Mouse (Mus musculus): Measurements from ENCODE around the gene Gmfg. TPM values are rescaled to one million over a fixed set of nuclear protein-coding genes. Genes with fewer than 3 reads are reported as not detected.

Gmfg gene
- polyA plus RNA-seq, 1 experiment from 2014 or later, result 16.9 TPM

DNA sequence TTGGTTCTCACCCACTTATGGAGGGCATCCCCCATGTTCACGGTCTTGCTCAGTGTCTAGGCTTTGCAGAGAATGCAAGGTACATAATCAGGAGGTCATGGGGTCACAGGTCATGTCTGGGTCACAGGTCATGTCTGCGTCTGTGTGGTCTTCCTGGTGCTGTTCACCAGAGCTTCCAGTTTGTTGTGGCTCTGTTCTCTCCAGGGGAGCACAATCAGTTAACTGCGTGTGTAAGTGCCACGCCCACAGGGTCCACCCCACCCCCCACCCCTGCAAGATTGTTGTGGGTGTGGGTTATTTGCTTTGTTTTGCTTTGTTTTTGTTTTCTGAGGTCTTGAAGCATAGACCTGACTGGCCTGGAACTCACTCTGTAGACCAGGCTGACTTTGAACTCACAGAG, 46.9 kb downstream of the Gmfg start:
- no peaks in the 10 kb centered on the region for H3K27me3 ChIP-seq (replicated peaks; ENCODE audit: control insufficient read depth, insufficient read depth, low read length)
- no peaks in the 10 kb centered on the region for H3K4me1 ChIP-seq (replicated peaks; ENCODE audit: control insufficient read depth, insufficient read depth, low read length)
- H3K36me3 ChIP-seq (ENCODE audit: control insufficient read depth, insufficient read depth, low read length), result no peaks in the 10 kb centered on the region
- no peak overlapping the region for H3K4me3 ChIP-seq (ENCODE audit: low read depth, low read length)
- H3K4me2 ChIP-seq (ENCODE audit: low read length), result no peak overlapping the region
- no peak overlapping the region for H3K27ac ChIP-seq (ENCODE audit: low read depth)
- H3K9ac ChIP-seq (ENCODE audit: low read length), result no peak overlapping the region
- no peaks in the 10 kb centered on the region for H3K9me3 ChIP-seq (ENCODE audit: control insufficient read depth, low read length)
- DNase-seq (ENCODE audit: low spot score), result no peak
- 27% methylated on average over 4 of the region's 4 CpGs for WGBS
- no peak for ATAC-seq (replicated peaks; ENCODE audit: low FRiP score, low TSS enrichment, low read depth)

DNA sequence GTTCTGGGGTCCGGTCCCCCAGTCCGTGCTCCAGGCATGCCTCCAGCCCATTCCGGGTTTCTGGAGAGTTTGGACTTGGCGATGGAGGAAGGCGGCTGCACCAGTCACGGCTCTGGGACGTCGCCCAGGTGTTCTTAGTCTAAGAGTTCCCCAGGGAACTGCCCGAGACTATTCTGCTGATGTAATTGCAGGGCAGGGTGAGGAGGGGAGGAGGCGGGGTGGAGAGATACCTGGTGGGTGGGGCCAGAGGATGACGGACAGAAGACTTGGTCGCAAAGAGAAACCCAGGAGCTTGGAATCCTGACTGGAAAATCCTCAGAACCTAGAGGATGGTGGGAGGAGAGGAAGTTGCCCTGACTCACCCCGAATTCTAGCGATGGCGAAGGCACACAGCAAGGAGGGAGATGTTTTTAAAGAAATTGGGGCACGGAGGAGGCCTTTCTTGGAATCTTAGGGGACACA, 50.8 kb downstream of the Gmfg start:
- peak; percentile 74; the same call in 1 of the 2 replicates for ATAC-seq (replicated peaks; ENCODE audit: low FRiP score, low TSS enrichment, low read depth)
- no peaks in the 10 kb centered on the region for H3K27me3 ChIP-seq (replicated peaks; ENCODE audit: control insufficient read depth, insufficient read depth, low read length)
- WGBS, result 2% methylated on average over 16 of the region's 16 CpGs

DNA sequence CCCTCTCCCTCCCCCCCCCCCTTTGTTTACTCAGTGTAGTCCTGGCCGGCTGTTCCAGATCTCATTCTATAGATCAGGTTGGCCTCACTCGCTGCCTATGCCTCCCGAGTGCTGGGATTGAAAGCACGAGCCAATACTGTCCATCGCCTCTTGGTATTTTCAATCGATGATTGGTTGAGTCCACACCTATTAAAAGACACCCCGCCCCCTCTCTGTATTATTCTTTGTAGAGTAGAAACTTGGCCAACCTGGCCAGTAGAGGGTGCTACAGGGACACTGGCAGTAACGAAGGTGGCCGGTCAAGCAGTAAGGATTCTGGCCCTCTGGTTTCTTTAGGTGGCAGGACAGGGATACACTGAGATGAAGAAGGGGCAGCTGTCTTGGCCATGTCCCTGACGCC, 53.2 kb downstream of the Gmfg start:
- H3K9ac ChIP-seq (ENCODE audit: low read length), result no peak overlapping the region
- H3K4me1 ChIP-seq (replicated peaks; ENCODE audit: control insufficient read depth, insufficient read depth, low read length), result no peaks in the 10 kb centered on the region
- no peaks in the 10 kb centered on the region for H3K27me3 ChIP-seq (replicated peaks; ENCODE audit: control insufficient read depth, insufficient read depth, low read length)
- H3K36me3 ChIP-seq (ENCODE audit: control insufficient read depth, insufficient read depth, low read length), result no peaks in the 10 kb centered on the region
- no peaks in the 10 kb centered on the region for H3K9me3 ChIP-seq (ENCODE audit: control insufficient read depth, low read length)
- H3K27ac ChIP-seq (ENCODE audit: low read depth), result no peak overlapping the region
- ATAC-seq (replicated peaks; ENCODE audit: low FRiP score, low TSS enrichment, low read depth) (0 out of 2 replicates have a peak, but pooled peaks have one; percentile 20), DNase-seq (ENCODE audit: low spot score) (no peak)
- no peak overlapping the region for H3K4me3 ChIP-seq (ENCODE audit: low read depth, low read length)
- 0 out of 2 replicates have a peak overlapping the region, but pooled peaks have one; percentile 14 for H3K4me2 ChIP-seq (ENCODE audit: low read length)
- WGBS, result 3% methylated on average over 10 of the region's 10 CpGs

More for the DNA sequence above, 50.8 kb downstream of the Gmfg start:
- Histone ChIP-seq H3K4me1 (replicated peaks; ENCODE audit: control insufficient read depth, insufficient read depth, low read length) (no peaks in the 10 kb centered on the region), H3K4me2 (ENCODE audit: low read length) (peak overlapping the region; percentile 43), H3K9me3 (ENCODE audit: control insufficient read depth, low read length) (no peaks in the 10 kb centered on the region), H3K9ac (ENCODE audit: low read length) (no peak overlapping the region), H3K4me3 (ENCODE audit: low read depth, low read length) (peak overlapping the region; percentile 6), H3K36me3 (ENCODE audit: control insufficient read depth, insufficient read depth, low read length) (no peaks in the 10 kb centered on the region), H3K27ac (ENCODE audit: low read depth) (peak overlapping the region; percentile 51; the same call in 1 of the 2 replicates)
- peak; percentile 76 for DNase-seq (ENCODE audit: low spot score)

GRCm38 (mm10) chr7:28490903-28491302, 53.7 kb downstream of the Gmfg start:
- H3K27me3 ChIP-seq (replicated peaks; ENCODE audit: control insufficient read depth, insufficient read depth, low read length), result no peaks in the 10 kb centered on the region
- 34% methylated on average over 13 of the region's 14 CpGs for WGBS
- DNase-seq (ENCODE audit: low spot score) (peak; percentile 72), ATAC-seq (replicated peaks; ENCODE audit: low FRiP score, low TSS enrichment, low read depth) (0 out of 2 replicates have a peak, but pooled peaks have one; percentile 3)
- no peak overlapping the region for H3K27ac ChIP-seq (ENCODE audit: low read depth)
- H3K4me3 ChIP-seq (ENCODE audit: low read depth, low read length), result no peak overlapping the region
- H3K9ac ChIP-seq (ENCODE audit: low read length), result no peak overlapping the region
- no peaks in the 10 kb centered on the region for H3K36me3 ChIP-seq (ENCODE audit: control insufficient read depth, insufficient read depth, low read length)
- 0 out of 2 replicates have a peak overlapping the region, but pooled peaks have one; percentile 14 for H3K4me2 ChIP-seq (ENCODE audit: low read length)
- H3K9me3 ChIP-seq (ENCODE audit: control insufficient read depth, low read length), result no peaks in the 10 kb centered on the region
- H3K4me1 ChIP-seq (replicated peaks; ENCODE audit: control insufficient read depth, insufficient read depth, low read length), result no peaks in the 10 kb centered on the region

- DNase-seq (ENCODE audit: low spot score), result no peak
- H3K9me3 ChIP-seq (ENCODE audit: control insufficient read depth, low read length), result no peaks in the 10 kb centered on the region
- 85% methylated on average over 8 of the region's 8 CpGs for WGBS
Measured at GRCm38 (mm10) chr7:28492310-28492709, 55.1 kb downstream of the Gmfg start.

DNA sequence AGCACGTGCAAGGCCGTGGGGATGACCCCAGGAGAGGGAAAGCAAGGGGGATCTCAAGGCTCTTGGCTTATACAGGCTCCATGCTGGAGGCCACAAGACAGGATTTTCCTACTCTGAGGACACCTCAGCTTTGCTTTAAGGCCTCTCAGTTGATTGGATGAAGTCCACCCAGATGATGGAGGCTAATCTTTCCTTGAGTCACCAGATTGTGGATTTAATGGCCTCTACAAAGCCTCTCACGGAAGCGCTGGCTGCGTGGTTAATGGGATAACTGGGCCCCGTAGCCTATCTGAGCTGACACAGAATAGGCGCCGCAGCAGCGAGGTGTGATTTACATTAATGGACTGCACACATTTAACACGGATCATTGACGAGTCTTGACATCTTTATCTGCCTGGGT, 58.2 kb downstream of the Gmfg start:
- Histone ChIP-seq H3K4me3 (ENCODE audit: low read depth, low read length) (no peak overlapping the region), H3K27ac (ENCODE audit: low read depth) (no peak overlapping the region), H3K36me3 (ENCODE audit: control insufficient read depth, insufficient read depth, low read length) (no peaks in the 10 kb centered on the region), H3K4me2 (ENCODE audit: low read length) (no peak overlapping the region), H3K9me3 (ENCODE audit: control insufficient read depth, low read length) (no peaks in the 10 kb centered on the region), H3K9ac (ENCODE audit: low read length) (no peak overlapping the region), H3K27me3 (replicated peaks; ENCODE audit: control insufficient read depth, insufficient read depth, low read length) (no peaks in the 10 kb centered on the region), H3K4me1 (replicated peaks; ENCODE audit: control insufficient read depth, insufficient read depth, low read length) (no peaks in the 10 kb centered on the region)
- DNase-seq (ENCODE audit: low spot score) (no peak), ATAC-seq (replicated peaks; ENCODE audit: low FRiP score, low TSS enrichment, low read depth) (no peak)
- WGBS, result 74% methylated on average over 11 of the region's 11 CpGs

More at GRCm38 (mm10) chr7:28492310-28492709, 55.1 kb downstream of the Gmfg start:
- no peak for ATAC-seq (replicated peaks; ENCODE audit: low FRiP score, low TSS enrichment, low read depth)
- H3K27me3 ChIP-seq (replicated peaks; ENCODE audit: control insufficient read depth, insufficient read depth, low read length), result no peaks in the 10 kb centered on the region
- H3K4me3 ChIP-seq (ENCODE audit: low read depth, low read length), result no peak overlapping the region
- no peak overlapping the region for H3K9ac ChIP-seq (ENCODE audit: low read length)
- H3K36me3 ChIP-seq (ENCODE audit: control insufficient read depth, insufficient read depth, low read length), result no peaks in the 10 kb centered on the region
- no peaks in the 10 kb centered on the region for H3K4me1 ChIP-seq (replicated peaks; ENCODE audit: control insufficient read depth, insufficient read depth, low read length)
- no peak overlapping the region for H3K27ac ChIP-seq (ENCODE audit: low read depth)
- no peak overlapping the region for H3K4me2 ChIP-seq (ENCODE audit: low read length)

Other genes starting within 250 kb of the Gmfg start
- 3.2 and 3.3 TPM in 2 replicates for gene Eid2, start 169.6 kb upstream of the Gmfg start, polyA plus RNA-seq (2014; fragmentation: Nextera tagmentation; extraction: Ambion mirVana)
- 9.4 and 9.5 TPM in 2 replicates for gene Eid2b, start 159.7 kb upstream of the Gmfg start, polyA plus RNA-seq (2014; fragmentation: Nextera tagmentation; extraction: Ambion mirVana)
- gene Selenov, start 146.3 kb upstream of the Gmfg start, polyA plus RNA-seq (2014; fragmentation: Nextera tagmentation; extraction: Ambion mirVana), result 0.28 TPM in 1 of 2 replicates, not detected in the other
- 6.4 and 6.8 TPM in 2 replicates for gene Dll3, start 135.2 kb upstream of the Gmfg start, polyA plus RNA-seq (2014; fragmentation: Nextera tagmentation; extraction: Ambion mirVana)
- gene Timm50, start 125.4 kb upstream of the Gmfg start, polyA plus RNA-seq (2014; fragmentation: Nextera tagmentation; extraction: Ambion mirVana), result 183 and 198 TPM in 2 replicates
- gene Supt5, start 98.7 kb upstream of the Gmfg start, polyA plus RNA-seq (2014; fragmentation: Nextera tagmentation; extraction: Ambion mirVana), result 74.5 and 78.9 TPM in 2 replicates
- 1,380 and 1,495 TPM in 2 replicates for gene Rps16, start 86.8 kb upstream of the Gmfg start, polyA plus RNA-seq (2014; fragmentation: Nextera tagmentation; extraction: Ambion mirVana)
- gene Plekhg2, start 64.8 kb upstream of the Gmfg start, polyA plus RNA-seq (2014; fragmentation: Nextera tagmentation; extraction: Ambion mirVana), result 54.3 and 68.4 TPM in 2 replicates
- 19.0 and 21.9 TPM in 2 replicates for gene Zfp36, start 57.2 kb upstream of the Gmfg start, polyA plus RNA-seq (2014; fragmentation: Nextera tagmentation; extraction: Ambion mirVana)
- gene Med29, start 44.7 kb upstream of the Gmfg start, polyA plus RNA-seq (2014; fragmentation: Nextera tagmentation; extraction: Ambion mirVana), result 53.3 and 60.2 TPM in 2 replicates
- gene Paf1, start 44.5 kb upstream of the Gmfg start, polyA plus RNA-seq (2014; fragmentation: Nextera tagmentation; extraction: Ambion mirVana), result 64.4 and 71.6 TPM in 2 replicates
- gene Lrfn1, start 14.5 kb downstream of the Gmfg start, polyA plus RNA-seq (2014; fragmentation: Nextera tagmentation; extraction: Ambion mirVana), result 3.6 and 4.1 TPM in 2 replicates
- gene Ifnl2, start 73.0 kb downstream of the Gmfg start, polyA plus RNA-seq (2014; fragmentation: Nextera tagmentation; extraction: Ambion mirVana), result not detected in 2 replicates
- gene Ifnl3, start 85.4 kb downstream of the Gmfg start, polyA plus RNA-seq (2014; fragmentation: Nextera tagmentation; extraction: Ambion mirVana), result not detected in 2 replicates
- 15.7 and 17.9 TPM in 2 replicates for gene Sycn, start 103.4 kb downstream of the Gmfg start, polyA plus RNA-seq (2014; fragmentation: Nextera tagmentation; extraction: Ambion mirVana)
- not detected in 2 replicates for gene Nccrp1, start 109.8 kb downstream of the Gmfg start, polyA plus RNA-seq (2014; fragmentation: Nextera tagmentation; extraction: Ambion mirVana)
- gene Samd4b, start 160.7 kb downstream of the Gmfg start, polyA plus RNA-seq (2014; fragmentation: Nextera tagmentation; extraction: Ambion mirVana), result 26.7 and 27.7 TPM in 2 replicates
- 50.2 and 50.8 TPM in 2 replicates for gene Pak4, start 160.7 kb downstream of the Gmfg start, polyA plus RNA-seq (2014; fragmentation: Nextera tagmentation; extraction: Ambion mirVana)
- gene Acp7, start 193.9 kb downstream of the Gmfg start, polyA plus RNA-seq (2014; fragmentation: Nextera tagmentation; extraction: Ambion mirVana), result not detected in 2 replicates

All from intestine, embryonic 14.5 days (tissue).